Mouse (Mus musculus) right cerebral cortex, adult 18-20 months (tissue): ENCODE results near the gene Lgals1.

Source experiments
- DNase-seq: peaks from one replicate; pipeline ENCODE4 v3.0.0; 2022; ENCODE audit warnings: mixed read lengths

The Lgals1 gene

GRCm38 (mm10) chr15:78942663-78943062 lies 16.1 kb downstream of the Lgals1 start:
- DNase-seq, result peak; percentile 77

- no peak for DNase-seq
Measured at GRCm38 (mm10) chr15:78946232-78946631, 19.7 kb downstream of the Lgals1 start.

- DNase-seq, result peak; percentile 86
Measured at GRCm38 (mm10) chr15:78947657-78948056, 21.1 kb downstream of the Lgals1 start, which contains the start of gene Triobp. TSS of gene Triobp (plus strand) at chr15:78947724.

GRCm38 (mm10) chr15:78948152-78948725 lies 21.7 kb downstream of the Lgals1 start:
- no peak for DNase-seq

DNA sequence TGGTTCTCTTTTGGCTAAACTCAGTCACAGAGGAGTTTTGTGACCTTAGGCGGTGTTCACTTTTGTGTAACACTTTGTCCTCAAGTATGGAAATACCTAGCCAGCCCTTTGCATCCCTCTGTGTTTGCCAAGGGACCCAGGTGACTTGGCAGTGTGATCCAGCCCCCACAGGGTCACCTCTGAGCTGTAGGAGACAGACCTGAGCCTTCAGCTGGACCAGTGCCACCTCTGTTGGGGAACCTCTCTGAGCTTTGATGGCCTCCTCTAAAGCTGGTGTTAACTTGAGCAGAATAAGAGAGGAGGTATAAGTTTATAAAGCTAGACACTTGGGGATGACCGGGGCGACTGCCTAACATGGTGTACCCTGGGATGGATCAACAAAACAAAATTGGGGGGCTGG lies 22.4 kb downstream of the Lgals1 start:
- no peak for DNase-seq

GRCm38 (mm10) chr15:78955663-78956062 lies 29.1 kb downstream of the Lgals1 start:
- DNase-seq, result no peak

DNA sequence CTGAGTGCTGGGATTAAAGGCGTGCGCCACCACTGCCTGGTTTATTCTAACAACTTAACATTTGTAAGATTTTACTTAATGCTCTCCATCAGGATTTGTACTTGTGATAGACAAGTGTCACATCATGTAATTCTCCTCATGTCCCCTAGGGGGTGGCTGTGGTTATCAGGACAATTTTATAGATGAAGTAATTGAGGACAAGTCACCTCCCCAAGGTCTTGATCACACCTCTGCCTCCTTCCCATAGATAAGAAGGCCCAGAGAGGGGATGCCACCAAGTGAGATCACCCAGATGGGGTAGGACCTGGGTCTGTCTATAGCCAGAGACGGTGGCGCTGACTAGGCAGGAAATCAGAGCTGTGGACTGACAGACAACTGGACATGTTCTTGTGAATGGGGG lies 29.8 kb downstream of the Lgals1 start:
- no peak for DNase-seq

- DNase-seq, result no peak
Measured at GRCm38 (mm10) chr15:78957021-78957420, 30.5 kb downstream of the Lgals1 start.

- DNase-seq, result no peak
Measured at GRCm38 (mm10) chr15:78959537-78959936, 33.0 kb downstream of the Lgals1 start.

- no peak for DNase-seq
Measured at GRCm38 (mm10) chr15:78960088-78960487, 33.6 kb downstream of the Lgals1 start.

GRCm38 (mm10) chr15:78962885-78963284 lies 36.4 kb downstream of the Lgals1 start:
- DNase-seq, result peak; percentile 26

- DNase-seq, result no peak
Measured at GRCm38 (mm10) chr15:78971626-78972025, 45.1 kb downstream of the Lgals1 start.

- no peak for DNase-seq
Measured at GRCm38 (mm10) chr15:78973950-78974349, 47.4 kb downstream of the Lgals1 start.

- no peak for DNase-seq
Measured at GRCm38 (mm10) chr15:78977676-78978159, 51.2 kb downstream of the Lgals1 start.

GRCm38 (mm10) chr15:78978875-78979274 lies 52.4 kb downstream of the Lgals1 start:
- DNase-seq, result peak; percentile 21
